Mouse (Mus musculus) spleen, adult 2 months (tissue): ENCODE data around the gene Paxx. TPM values are rescaled to one million over a fixed set of nuclear protein-coding genes. Genes with fewer than 3 reads are reported as not detected.

ENCODE experiments used
- DNase-seq, 2 experiments: peaks; one replicate each; pipeline versions ENCODE4 v3.0.0 to v3.0.0-alpha.2; 2012 to 2021; ENCODE audit warnings: low spot score in 2 of 2, low read depth in 1 of 2
- H3K27ac ChIP-seq: fragments of 200-500 bp; 2 replicates; pipeline ENCODE4 v1.5.1; 2012; ENCODE audit warnings: low read length, inconsistent platforms; ENCODE audit not compliant: insufficient read depth
- H3K27me3 ChIP-seq: fragments of 200-500 bp; 2 replicates; pipeline ENCODE4 v1.6.1; 2012; ENCODE audit warnings: mild to moderate bottlenecking, moderate library complexity, low read length, inconsistent platforms; ENCODE audit not compliant: control insufficient read depth, insufficient read depth
- H3K36me3 ChIP-seq: fragments of 200-500 bp; 2 replicates; pipeline ENCODE4 v1.6.1; 2012; ENCODE audit warnings: mild to moderate bottlenecking, low read length, inconsistent platforms; ENCODE audit not compliant: control insufficient read depth, insufficient read depth
- H3K4me1 ChIP-seq: fragments of 200-500 bp; 2 replicates; pipeline ENCODE4 v1.6.1; 2011; ENCODE audit warnings: inconsistent platforms; ENCODE audit not compliant: control insufficient read depth, insufficient read depth, insufficient read length
- H3K4me3 ChIP-seq: fragments of 200-500 bp; 2 replicates; pipeline ENCODE4 v1.5.1; 2011; ENCODE audit warnings: mild to moderate bottlenecking, inconsistent platforms; ENCODE audit not compliant: insufficient read depth, insufficient read length; ENCODE audit errors: extremely low read depth
- CTCF ChIP-seq: fragments of 200-500 bp; IDR thresholded peaks from 2 replicates; pipeline ENCODE4 v1.5.1; 2011; ENCODE audit warnings: mild to moderate bottlenecking, inconsistent platforms; ENCODE audit not compliant: insufficient read depth, insufficient read length, insufficient replicate concordance; ENCODE audit errors: extremely low read depth
- POLR2A ChIP-seq: fragments of 200-500 bp; IDR thresholded peaks from 2 replicates; pipeline ENCODE4 v1.6.1; 2011; ENCODE audit warnings: low read depth, low read length, inconsistent platforms
- WGBS: fragments of 180-500 bp; shearing (Covaris S2); methylation state at CpG from one replicate; pipeline ENCODE4 v1.1.7; 2018; 5-methylcytosine and 5-hydroxymethylcytosine counted together
- polyA plus RNA-seq: library from polyadenylated mRNA; depleted of rRNA; stranded (reverse); fragments of >200 nt; gene quantifications from 2 replicates; pipeline ENCODE4 v1.2.3, GENCODE M21; 2012

Gene Paxx
- polyA plus RNA-seq, 1 experiment = 68.7 TPM

GRCm38 (mm10) chr2:25442682-25443081 is 18.2 kb downstream of the Paxx start:
- H3K4me3 ChIP-seq = no peak overlapping the region
- H3K27me3 ChIP-seq = no peaks in the 10 kb centered on the region
- H3K36me3 ChIP-seq = peaks cover 34% of the 10 kb centered on the region
- TF ChIP-seq CTCF = no peak
- no peak for TF ChIP-seq POLR2A
- H3K27ac ChIP-seq = no peak overlapping the region
- 92% methylated on average over 14 of the region's 14 CpGs for WGBS
- DNase-seq = no peak
- H3K4me1 ChIP-seq = no peaks in the 10 kb centered on the region

- WGBS = 90% methylated on average over 20 of the region's 20 CpGs
- Histone ChIP-seq H3K4me1 (no peaks in the 10 kb centered on the region), H3K4me3 (no peak overlapping the region), H3K36me3 (peaks cover 28% of the 10 kb centered on the region), H3K27ac (no peak overlapping the region), H3K27me3 (no peaks in the 10 kb centered on the region)
- no peak for TF ChIP-seq CTCF
- no peak for TF ChIP-seq POLR2A
- no peak for DNase-seq
Observed at GRCm38 (mm10) chr2:25441067-25441466, 19.8 kb downstream of the Paxx start.

GRCm38 (mm10) chr2:25436286-25436820 is 24.5 kb downstream of the Paxx start:
- WGBS = 85% methylated on average over 10 of the region's 10 CpGs
- H3K4me1 ChIP-seq = no peaks in the 10 kb centered on the region
- TF ChIP-seq POLR2A (no peak), CTCF (no peak)
- no peak overlapping the region for H3K4me3 ChIP-seq
- H3K27ac ChIP-seq = no peak overlapping the region
- DNase-seq = no peak
- H3K27me3 ChIP-seq = no peaks in the 10 kb centered on the region
- peaks cover 15% of the 10 kb centered on the region for H3K36me3 ChIP-seq

- WGBS = 90% methylated on average over 8 of the region's 8 CpGs
- H3K36me3 ChIP-seq = peaks cover 7% of the 10 kb centered on the region
- TF ChIP-seq CTCF = no peak
- TF ChIP-seq POLR2A = no peak
- H3K4me3 ChIP-seq = no peak overlapping the region
- DNase-seq = peak in 1 of 2 experiments; percentile 2
- H3K27me3 ChIP-seq = no peaks in the 10 kb centered on the region
- H3K4me1 ChIP-seq = peaks cover 3% of the 10 kb centered on the region; the same call in 1 of the 2 replicates
- H3K27ac ChIP-seq = no peak overlapping the region
Observed at GRCm38 (mm10) chr2:25434292-25434691, 26.6 kb downstream of the Paxx start.

GRCm38 (mm10) chr2:25433101-25433500 is 27.8 kb downstream of the Paxx start:
- no peaks in the 10 kb centered on the region for H3K27me3 ChIP-seq
- no peak for TF ChIP-seq POLR2A
- no peak for TF ChIP-seq CTCF
- DNase-seq = no peak
- WGBS = 92% methylated on average over 17 of the region's 17 CpGs
- H3K4me1 ChIP-seq = peaks cover 5% of the 10 kb centered on the region
- H3K4me3 ChIP-seq = no peak overlapping the region
- H3K27ac ChIP-seq = no peak overlapping the region
- peaks cover 5% of the 10 kb centered on the region for H3K36me3 ChIP-seq

- TF ChIP-seq POLR2A (no peak), CTCF (no peak)
- Histone ChIP-seq H3K4me1 (peaks cover 5% of the 10 kb centered on the region), H3K4me3 (no peak overlapping the region), H3K36me3 (peaks cover 1% of the 10 kb centered on the region), H3K27ac (no peak overlapping the region), H3K27me3 (no peaks in the 10 kb centered on the region)
- WGBS = 86% methylated on average over 11 of the region's 11 CpGs
- DNase-seq = no peak
Observed at GRCm38 (mm10) chr2:25432326-25433098, 28.4 kb downstream of the Paxx start.
